Comparison of ENCODE assay signal across 30 mouse cellular contexts in genomic region chr9:22760376-22760775, GRCm38 (mm10).
A peak's percentile ranks its signal among the peaks of the same experiment; 100 is the strongest.
DNase-seq lines count a peak whose midpoint lies in the region; ATAC-seq and TF ChIP-seq lines count a peak whose summit lies in the region.
"Had no signal": no experiment of that assay in that cellular context is flagged by ENCODE, and none has a peak within 500 bp of the region (broad histone marks: within the 10 kb centered on the region; RNA-seq: fewer than 3 reads in every experiment).

No protein-coding gene starts in this region.

- no peak overlapping the region for H3K9ac ChIP-seq in hindbrain, postnatal 0 days (replicated peaks; ENCODE audit: low read length)
- H3K9ac ChIP-seq: forebrain, embryonic 12.5 days; hindbrain, embryonic 14.5 days; limb, embryonic 15.5 days; liver, embryonic 13.5 days; midbrain, embryonic 12.5 days; neural tube, embryonic 13.5 days; stomach, embryonic 15.5 days had no signal

- no peak overlapping the region for H3K4me3 ChIP-seq in hindbrain, postnatal 0 days (ENCODE audit: low read length)
- H3K4me3 ChIP-seq in hindbrain, embryonic 10.5 days: no peak overlapping the region
- H3K4me3 ChIP-seq: erythroblast, embryonic 14.5 days; forebrain, embryonic 12.5 days; left cerebral cortex, adult 2 months; limb, embryonic 15.5 days; liver, embryonic 13.5 days; megakaryocyte, embryonic 14.5 days; midbrain, embryonic 12.5 days; neural tube, embryonic 13.5 days; stomach, embryonic 15.5 days had no signal

- ATAC-seq in hindbrain, postnatal 0 days: no peak
- ATAC-seq: CD4-positive, CD25-positive, alpha-beta regulatory T cell, adult 4 months; inflammation-experienced regulatory T-cells, adult 6 months; lung, postnatal 0 days had no signal

- no peaks in the 10 kb centered on the region for H3K4me1 ChIP-seq in hindbrain, postnatal 0 days (ENCODE audit: insufficient read depth, low read length)
- H3K4me1 ChIP-seq in hindbrain, embryonic 10.5 days (replicated peaks): peaks cover 7% of the 10 kb centered on the region; the same call in 1 of the 2 replicates
- H3K4me1 ChIP-seq: limb, embryonic 15.5 days; megakaryocyte, embryonic 14.5 days; neural tube, embryonic 13.5 days; stomach, embryonic 15.5 days had no signal

- peak; percentile 35 for DNase-seq in hindbrain, postnatal 0 days (ENCODE audit: low spot score)
- DNase-seq in hindbrain, embryonic 10.5 days (ENCODE audit: low spot score): no peak
- DNase-seq in cerebellum, adult 18-20 months: peak; percentile 53 to 65
- peak; percentile 68 to 74 for DNase-seq in cerebellum, postnatal 10 days
- no peak for DNase-seq in embryo, embryonic 10 days (ENCODE audit: low spot score)
- no peak for DNase-seq in thymus, adult 18-20 months
- no peak for DNase-seq in gastrocnemius, postnatal 10 days
- DNase-seq: adrenal gland, postnatal 25 days; gastrocnemius, postnatal 14 days; heart, adult 18-20 months; heart, postnatal 36 days; kidney, adult 11 months; kidney, postnatal 14 days; liver, embryonic 13.5 days; lung, adult 18-20 months; lung, postnatal 4 days; thymus, postnatal 14 days had no signal

- no peaks in the 10 kb centered on the region for H3K9me3 ChIP-seq in hindbrain, postnatal 0 days (ENCODE audit: low read length)
- no peaks in the 10 kb centered on the region for H3K9me3 ChIP-seq in hindbrain, embryonic 10.5 days
- H3K9me3 ChIP-seq: forebrain, embryonic 12.5 days; limb, embryonic 15.5 days; liver, embryonic 13.5 days; megakaryocyte, embryonic 14.5 days; midbrain, embryonic 12.5 days; neural tube, embryonic 13.5 days; stomach, embryonic 15.5 days had no signal

- 45% methylated on average over 4 of the region's 4 CpGs for WGBS in hindbrain, postnatal 0 days
- 83% methylated on average over 4 of the region's 4 CpGs for WGBS in hindbrain, embryonic 10.5 days

- no peaks in the 10 kb centered on the region for H3K27me3 ChIP-seq in hindbrain, postnatal 0 days (ENCODE audit: insufficient read depth, low read length)
- no peaks in the 10 kb centered on the region for H3K27me3 ChIP-seq in hindbrain, embryonic 10.5 days (ENCODE audit: insufficient read depth, poor library complexity, severe bottlenecking)
- H3K27me3 ChIP-seq: forebrain, embryonic 12.5 days; midbrain, embryonic 12.5 days; neural tube, embryonic 13.5 days; stomach, embryonic 15.5 days had no signal

- H3K27ac ChIP-seq in hindbrain, postnatal 0 days: no peak overlapping the region
- no peak overlapping the region for H3K27ac ChIP-seq in hindbrain, embryonic 10.5 days
- H3K27ac ChIP-seq: forebrain, embryonic 12.5 days; hindbrain, embryonic 14.5 days; left cerebral cortex, adult 2 months; limb, embryonic 15.5 days; liver, embryonic 13.5 days; midbrain, embryonic 12.5 days; neural tube, embryonic 13.5 days; stomach, embryonic 15.5 days had no signal

- no peak overlapping the region for H3K4me2 ChIP-seq in hindbrain, postnatal 0 days (ENCODE audit: low read depth, low read length)
- H3K4me2 ChIP-seq: forebrain, embryonic 12.5 days; heart, embryonic 11.5 days; hindbrain, embryonic 14.5 days; limb, embryonic 15.5 days; liver, embryonic 13.5 days; midbrain, embryonic 12.5 days; neural tube, embryonic 13.5 days; stomach, embryonic 15.5 days had no signal

- H3K36me3 ChIP-seq in hindbrain, postnatal 0 days (ENCODE audit: insufficient read depth, low read length): no peaks in the 10 kb centered on the region
- no peaks in the 10 kb centered on the region for H3K36me3 ChIP-seq in hindbrain, embryonic 10.5 days
- H3K36me3 ChIP-seq: forebrain, embryonic 12.5 days; limb, embryonic 15.5 days; liver, embryonic 13.5 days; midbrain, embryonic 12.5 days; neural tube, embryonic 13.5 days; stomach, embryonic 15.5 days had no signal

- no peak for TF ChIP-seq CTCF in hindbrain, postnatal 0 days (IDR thresholded peaks at IDR 0.05; ENCODE audit: low read depth)

Comparison
In these comparisons a context has a peak if more than half of its experiments do, and no peak if none do; other contexts are left out.
1. DNase-seq: peak in hindbrain, postnatal 0 days (single experiment), cerebellum, adult 18-20 months (2 of 2) and cerebellum, postnatal 10 days (2 of 2); none in hindbrain, embryonic 10.5 days (single experiment), embryo, embryonic 10 days (single experiment), thymus, adult 18-20 months (0 of 2) and gastrocnemius, postnatal 10 days (single experiment).